Mouse (Mus musculus): ENCODE data around the gene Fam161a. TPM values are rescaled to one million over a fixed set of nuclear protein-coding genes. Genes with fewer than 3 reads are reported as not detected.

Gene Fam161a
- total RNA-seq (2012; rRNA removed) = 2.7 and 3.7 TPM in 2 replicates

DNA sequence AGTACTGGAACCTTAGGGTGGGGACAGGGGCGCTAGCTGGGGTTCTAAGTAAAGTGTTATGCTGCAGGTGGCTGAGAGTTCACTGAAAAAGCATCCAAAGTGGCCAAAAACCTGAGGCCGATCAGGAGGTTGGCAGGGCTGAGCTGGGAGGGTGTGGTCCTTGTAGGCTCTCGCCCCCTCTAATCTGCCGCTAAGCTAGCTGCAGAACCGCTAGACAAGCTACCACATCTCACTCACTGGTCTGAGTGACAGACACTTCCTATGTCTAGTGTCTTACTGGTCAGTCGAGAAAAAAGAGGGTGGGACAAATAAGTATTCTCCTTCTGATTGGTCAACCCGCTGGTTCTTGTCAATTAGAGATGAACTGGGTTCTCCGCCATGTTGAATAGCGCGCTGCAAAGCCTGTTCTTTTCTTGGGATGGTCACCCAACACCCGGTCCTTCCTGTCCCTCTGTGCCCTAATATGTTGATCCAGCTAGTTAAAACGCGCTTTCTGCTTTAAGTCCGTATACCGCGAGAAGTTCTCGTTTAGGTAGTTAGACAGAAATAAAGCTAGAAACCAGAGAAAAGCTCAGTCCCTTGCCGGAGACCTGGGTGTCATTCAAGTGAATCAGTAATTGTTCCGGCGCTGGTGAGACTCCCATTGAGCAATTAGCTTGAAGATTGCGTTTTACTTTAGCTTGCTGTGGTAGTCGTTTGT, at the start of gene Fam161a:
Fam161a (plus strand) TSS at position 51 of the 700 bp plus-strand sequence.
- Histone ChIP-seq H3K9ac (ENCODE audit: insufficient read depth, low read depth, low read length, poor library complexity, severe bottlenecking) (peak within 1 kb of the TSS; percentile 78), H3K4me3 (ENCODE audit: insufficient read depth in 1 of 2, low read depth in 1 of 2, low read length in 2 of 2, poor library complexity in 1 of 2, severe bottlenecking in 1 of 2) (peak within 1 kb of the TSS; percentile 66 to 85), H3K36me3 (ENCODE audit: control insufficient read depth, insufficient read depth, low read length, poor library complexity, severe bottlenecking) (peaks cover 8% of the 10 kb centered on the region), H3K27ac (ENCODE audit: insufficient read depth, low read depth, low read length, poor library complexity, severe bottlenecking) (peak within 1 kb of the TSS; percentile 4; the same call in 1 of the 2 replicates), H3K4me1 (ENCODE audit: control insufficient read depth in 2 of 2, insufficient read depth in 2 of 2, low read length in 2 of 2, poor library complexity in 1 of 2) (no peaks in the 10 kb centered on the region), H3K9me3 (ENCODE audit: control insufficient read depth, insufficient read depth, low read depth, low read length) (no peaks in the 10 kb centered on the region)
- DNase-seq (ENCODE audit: low read depth, low spot score) = peak; percentile 87
- in situ Hi-C loops (cut with MboI; ENCODE audit: low sequenced_read_pairs in 2 of 2, unreplicated experiment in 2 of 2) = loop anchor here in 1 of 2 experiments (5.0 kb wide), 1 partner anchor 275 kb away; no protein-coding TSS in a partner anchor
- TF ChIP-seq HCFC1 (IDR thresholded peaks at IDR 0.05; ENCODE audit: borderline replicate concordance, insufficient read depth, low read length) (peak; percentile 42; the same call in 1 of the 2 replicates), ZNF384 (IDR thresholded peaks at IDR 0.05; ENCODE audit: low read depth, low read length) (no peak), ZC3H11A (IDR thresholded peaks at IDR 0.05; ENCODE audit: borderline replicate concordance, low read depth, low read length) (no peak), CHD2 (IDR thresholded peaks at IDR 0.05; ENCODE audit: low read depth, low read length) (peak; percentile 54; the same call in 1 of the 2 replicates), MAFK (IDR thresholded peaks at IDR 0.05; ENCODE audit: insufficient read depth, low read depth, low read length) (no peak)

DNA sequence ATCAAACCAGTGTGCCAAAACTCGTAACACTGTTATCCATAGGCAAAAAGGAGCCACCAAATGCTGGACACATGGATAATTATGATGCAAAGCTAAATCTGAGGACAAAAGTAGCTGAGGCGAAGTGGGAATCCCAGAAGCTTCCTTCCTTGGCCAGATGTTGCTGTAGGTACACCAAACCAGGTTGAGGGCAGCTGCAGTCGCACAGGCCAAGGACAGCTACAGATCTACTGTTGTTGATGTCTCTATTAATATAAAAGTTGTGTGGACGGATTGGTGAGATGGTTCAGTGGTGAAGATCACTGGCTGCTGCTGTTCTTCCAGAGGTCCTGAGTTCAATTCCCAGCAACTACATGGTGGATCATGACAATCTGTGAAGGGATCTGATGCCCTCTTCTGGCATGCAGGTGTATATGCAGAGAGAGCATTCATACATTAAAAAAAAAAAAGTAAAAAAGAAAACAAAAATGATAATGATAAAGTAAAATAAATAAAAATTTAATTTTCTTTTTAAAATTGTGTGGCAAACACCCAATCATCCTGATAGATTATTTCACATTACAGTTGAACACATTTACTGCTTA, 49.4 kb upstream of the Fam161a start:
- Histone ChIP-seq H3K9ac (ENCODE audit: insufficient read depth, low read depth, low read length, poor library complexity, severe bottlenecking) (no peak overlapping the region), H3K9me3 (ENCODE audit: control insufficient read depth, insufficient read depth, low read depth, low read length) (no peaks in the 10 kb centered on the region), H3K4me3 (ENCODE audit: insufficient read depth in 1 of 2, low read depth in 1 of 2, low read length in 2 of 2, poor library complexity in 1 of 2, severe bottlenecking in 1 of 2) (no peak overlapping the region), H3K36me3 (ENCODE audit: control insufficient read depth, insufficient read depth, low read length, poor library complexity, severe bottlenecking) (peaks cover 2% of the 10 kb centered on the region; the same call in 1 of the 2 replicates), H3K4me1 (ENCODE audit: control insufficient read depth in 2 of 2, insufficient read depth in 2 of 2, low read length in 2 of 2, poor library complexity in 1 of 2) (peaks cover 0 to 4% of the 10 kb centered on the region in 2 experiments; a peak in 1 of 4 replicates), H3K27ac (ENCODE audit: insufficient read depth, low read depth, low read length, poor library complexity, severe bottlenecking) (no peak overlapping the region)
- in situ Hi-C loops (cut with MboI; ENCODE audit: low sequenced_read_pairs in 2 of 2, unreplicated experiment in 2 of 2) = loop anchor here in 1 of 2 experiments (5.0 kb wide), 1 partner anchor 321 kb away; no protein-coding TSS in a partner anchor
- TF ChIP-seq ZC3H11A (IDR thresholded peaks at IDR 0.05; ENCODE audit: borderline replicate concordance, low read depth, low read length) (peak; percentile 44; the same call in 1 of the 2 replicates), CHD2 (IDR thresholded peaks at IDR 0.05; ENCODE audit: low read depth, low read length) (no peak), ZNF384 (IDR thresholded peaks at IDR 0.05; ENCODE audit: low read depth, low read length) (peak; percentile 91), HCFC1 (IDR thresholded peaks at IDR 0.05; ENCODE audit: borderline replicate concordance, insufficient read depth, low read length) (no peak)
- DNase-seq (ENCODE audit: low read depth, low spot score) = no peak

DNA sequence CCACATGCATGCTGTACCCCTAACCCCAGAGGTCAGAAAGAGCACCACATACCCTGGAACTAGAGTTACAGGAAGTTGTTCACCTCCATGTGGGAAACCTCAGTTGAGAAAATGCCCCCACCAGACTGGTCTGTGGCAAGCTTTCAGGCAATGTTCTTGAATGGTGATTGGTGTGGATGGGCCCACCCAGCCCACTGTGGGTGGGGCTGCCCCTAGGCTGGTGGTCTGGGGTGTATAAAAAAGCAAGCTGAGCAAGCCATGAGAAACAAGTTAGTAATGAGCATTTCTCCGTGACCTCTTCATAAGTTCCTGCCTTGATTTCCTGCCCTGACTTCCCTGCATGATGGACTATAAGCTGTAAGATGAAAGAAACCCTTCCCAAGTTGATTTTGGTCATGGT, 45.2 kb upstream of the Fam161a start:
- Histone ChIP-seq H3K4me3 (ENCODE audit: insufficient read depth in 1 of 2, low read depth in 1 of 2, low read length in 2 of 2, poor library complexity in 1 of 2, severe bottlenecking in 1 of 2) (no peak overlapping the region), H3K27ac (ENCODE audit: insufficient read depth, low read depth, low read length, poor library complexity, severe bottlenecking) (no peak overlapping the region), H3K9me3 (ENCODE audit: control insufficient read depth, insufficient read depth, low read depth, low read length) (no peaks in the 10 kb centered on the region), H3K9ac (ENCODE audit: insufficient read depth, low read depth, low read length, poor library complexity, severe bottlenecking) (no peak overlapping the region), H3K36me3 (ENCODE audit: control insufficient read depth, insufficient read depth, low read length, poor library complexity, severe bottlenecking) (peaks cover 2% of the 10 kb centered on the region; the same call in 1 of the 2 replicates), H3K4me1 (ENCODE audit: control insufficient read depth in 2 of 2, insufficient read depth in 2 of 2, low read length in 2 of 2, poor library complexity in 1 of 2) (0 out of 4 replicates have a peak, but pooled peaks cover 0 to 2% of the 10 kb centered on the region in 2 experiments)
- TF ChIP-seq HCFC1 (IDR thresholded peaks at IDR 0.05; ENCODE audit: borderline replicate concordance, insufficient read depth, low read length) = no peak
- no peak for TF ChIP-seq CHD2 (IDR thresholded peaks at IDR 0.05; ENCODE audit: low read depth, low read length)
- no peak for TF ChIP-seq ZNF384 (IDR thresholded peaks at IDR 0.05; ENCODE audit: low read depth, low read length)
- no peak for TF ChIP-seq ZC3H11A (IDR thresholded peaks at IDR 0.05; ENCODE audit: borderline replicate concordance, low read depth, low read length)
- TF ChIP-seq MAFK (IDR thresholded peaks at IDR 0.05; ENCODE audit: insufficient read depth, low read depth, low read length) = no peak
- DNase-seq (ENCODE audit: low read depth, low spot score) = no peak
- in situ Hi-C loops (cut with MboI; ENCODE audit: low sequenced_read_pairs in 2 of 2, unreplicated experiment in 2 of 2) = loop anchor here in 1 of 2 experiments (10.0 kb wide), 1 partner anchor 327 kb away; no protein-coding TSS in a partner anchor

DNA sequence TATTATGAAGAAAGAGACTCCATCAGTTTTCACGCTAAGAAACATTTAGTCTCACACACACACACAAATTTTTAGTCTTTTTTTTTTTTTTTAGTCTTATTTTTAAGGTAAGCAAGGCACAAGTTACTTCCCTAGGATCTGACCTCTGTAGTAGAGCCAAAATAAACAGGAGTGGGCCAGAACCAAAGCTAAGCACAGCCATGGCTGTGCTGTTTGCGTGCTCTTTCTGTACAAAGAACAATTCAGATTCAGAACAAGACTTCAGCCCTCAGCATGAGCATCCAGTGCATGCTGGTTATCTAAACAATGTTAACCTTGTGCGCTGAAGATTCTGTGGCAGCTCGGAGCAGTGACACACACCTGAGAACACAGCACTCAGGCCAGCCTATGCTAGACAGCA, 42.9 kb upstream of the Fam161a start:
- H3K4me1 ChIP-seq (ENCODE audit: control insufficient read depth in 2 of 2, insufficient read depth in 2 of 2, low read length in 2 of 2, poor library complexity in 1 of 2) = 0 out of 4 replicates have a peak, but pooled peaks cover 0 to 2% of the 10 kb centered on the region in 2 experiments
- no peaks in the 10 kb centered on the region for H3K9me3 ChIP-seq (ENCODE audit: control insufficient read depth, insufficient read depth, low read depth, low read length)
- H3K36me3 ChIP-seq (ENCODE audit: control insufficient read depth, insufficient read depth, low read length, poor library complexity, severe bottlenecking) = no peaks in the 10 kb centered on the region
- no peak overlapping the region for H3K27ac ChIP-seq (ENCODE audit: insufficient read depth, low read depth, low read length, poor library complexity, severe bottlenecking)
- DNase-seq (ENCODE audit: low read depth, low spot score) = no peak
- no peak overlapping the region for H3K9ac ChIP-seq (ENCODE audit: insufficient read depth, low read depth, low read length, poor library complexity, severe bottlenecking)
- H3K4me3 ChIP-seq (ENCODE audit: insufficient read depth in 1 of 2, low read depth in 1 of 2, low read length in 2 of 2, poor library complexity in 1 of 2, severe bottlenecking in 1 of 2) = no peak overlapping the region
- in situ Hi-C loops (cut with MboI; ENCODE audit: low sequenced_read_pairs in 2 of 2, unreplicated experiment in 2 of 2) = loop anchor here in 1 of 2 experiments (10.0 kb wide), 1 partner anchor 330 kb away; no protein-coding TSS in a partner anchor
- TF ChIP-seq ZC3H11A (IDR thresholded peaks at IDR 0.05; ENCODE audit: borderline replicate concordance, low read depth, low read length) (no peak), HCFC1 (IDR thresholded peaks at IDR 0.05; ENCODE audit: borderline replicate concordance, insufficient read depth, low read length) (no peak), ZNF384 (IDR thresholded peaks at IDR 0.05; ENCODE audit: low read depth, low read length) (no peak), MAFK (IDR thresholded peaks at IDR 0.05; ENCODE audit: insufficient read depth, low read depth, low read length) (no peak), CHD2 (IDR thresholded peaks at IDR 0.05; ENCODE audit: low read depth, low read length) (no peak)

Measured in ES-E14 (cell line).